Mouse (Mus musculus) left cerebral cortex, adult 18-20 months (tissue): ENCODE data around the gene Mia3. TPM values are rescaled to one million over a fixed set of nuclear protein-coding genes. Genes with fewer than 3 reads are reported as not detected.
A peak's percentile ranks its signal among the peaks of the same experiment; 100 is the strongest.
"Not testable (repeated sequence)": the region's sequence is repeated elsewhere in the genome, so short reads cannot be mapped to it uniquely, and the experiment has no call there.

Source experiments
- DNase-seq, 2 experiments: peaks; one replicate each; pipeline ENCODE4 v3.0.0; 2021 to 2022; ENCODE audit warnings: low spot score in 2 of 2, mixed read lengths in 1 of 2
- long read RNA-seq, 2 experiments: library from polyadenylated mRNA; stranded (forward); transcript quantifications; one replicate each; pipeline ENCODE4 v2.0.0; 2021
- total RNA-seq, 2 experiments: library from RNA; stranded (reverse); gene quantifications; 2 replicates each; pipeline ENCODE4 v1.2.3; 2021

The Mia3 gene
- 100 to 1,000 TPM; 240 to 241 TPM for total RNA-seq
- long read RNA-seq, experiment 1, partial matches to known transcripts: 7 of 9 reads
- long read RNA-seq, experiment 1, other reads (novel, unspliced or antisense): 2 of 9 reads
- long read RNA-seq, experiment 2, partial matches to known transcripts: 4 of 4 reads
- long read RNA-seq, experiment 2, other reads (novel, unspliced or antisense): 0 of 4 reads

GRCm38 (mm10) chr1:183369427-183370014, at the start of gene Mia3:
Gene Mia3 (minus strand): TSS chr1:183369553.
- DNase-seq: peak; percentile 97 to 98

GRCm38 (mm10) chr1:183417873-183418272, 48.5 kb upstream of the Mia3 start, which contains the start of gene Hhipl2:
Gene Hhipl2 (plus strand): TSS chr1:183418215.
- no peak for DNase-seq

- DNase-seq: no peak
These were observed 44.9 kb upstream of the Mia3 start for GRCm38 (mm10) chr1:183414081-183414727.

GRCm38 (mm10) chr1:183403396-183403795, 34.0 kb upstream of the Mia3 start:
- DNase-seq: no peak

GRCm38 (mm10) chr1:183388426-183389406, 19.4 kb upstream of the Mia3 start, which contains the start of gene Taf1a:
Gene Taf1a (plus strand): TSS chr1:183388981.
- DNase-seq: peak; percentile 90 to 93

- DNase-seq: not testable (repeated sequence)
These were observed 18.1 kb upstream of the Mia3 start for GRCm38 (mm10) chr1:183387421-183387820.

GRCm38 (mm10) chr1:183382621-183383020, 13.3 kb upstream of the Mia3 start:
- no peak for DNase-seq

GRCm38 (mm10) chr1:183381816-183382215, 12.5 kb upstream of the Mia3 start:
- DNase-seq: no peak

- not testable (repeated sequence) for DNase-seq
These were observed 10.0 kb upstream of the Mia3 start for GRCm38 (mm10) chr1:183379376-183379775.

GRCm38 (mm10) chr1:183378321-183378941, 9.1 kb upstream of the Mia3 start:
- DNase-seq: no peak

GRCm38 (mm10) chr1:183377045-183377444, 7.7 kb upstream of the Mia3 start:
- DNase-seq: no peak

GRCm38 (mm10) chr1:183374728-183375127, 5.4 kb upstream of the Mia3 start:
- no peak for DNase-seq

- peak; percentile 28 to 33 for DNase-seq
These were observed 552 bp downstream of the Mia3 start for GRCm38 (mm10) chr1:183368601-183369400.

- no peak for DNase-seq
These were observed 3.0 kb downstream of the Mia3 start for GRCm38 (mm10) chr1:183366361-183366760.

GRCm38 (mm10) chr1:183363577-183363867, 5.8 kb downstream of the Mia3 start:
- no peak for DNase-seq

GRCm38 (mm10) chr1:183362729-183363576, 6.4 kb downstream of the Mia3 start:
- no peak for DNase-seq

GRCm38 (mm10) chr1:183362301-183362700, 7.1 kb downstream of the Mia3 start:
- DNase-seq: no peak

GRCm38 (mm10) chr1:183358901-183359300, 10.5 kb downstream of the Mia3 start:
- DNase-seq: no peak

GRCm38 (mm10) chr1:183349840-183350239, 19.5 kb downstream of the Mia3 start:
- DNase-seq: peak; percentile 35 to 40
